Mouse (Mus musculus) adrenal gland, postnatal 14 days (tissue): Measurements from ENCODE around the gene Ap1g2. TPM values are rescaled to one million over a fixed set of nuclear protein-coding genes. Genes with fewer than 3 reads are reported as not detected.

Experiments used
- DNase-seq: peaks from one replicate; pipeline ENCODE4 v3.0.0; 2021; ENCODE audit warnings: mixed read lengths
- long read RNA-seq, 2 experiments: library from polyadenylated mRNA; stranded (forward); transcript quantifications; one replicate each; pipeline ENCODE4 v2.0.0; 2021
- total RNA-seq: library from RNA; stranded (reverse); gene quantifications from 2 replicates; pipeline ENCODE4 v1.2.3, GENCODE M21; 2021

Ap1g2 gene
- total RNA-seq = 26.6 and 36.1 TPM in 2 replicates
- long read RNA-seq, experiment 1, transcript Ap1g2-201 (22 exons, 2,673 nt) = major isoform, 19 of 29 reads
- long read RNA-seq, experiment 1, partial matches to known transcripts = 2 of 29 reads
- long read RNA-seq, experiment 1, other reads (novel, unspliced or antisense) = 7 of 29 reads
- long read RNA-seq, experiment 2, transcript Ap1g2-201 (22 exons, 2,673 nt) = major isoform, 13 of 20 reads
- long read RNA-seq, experiment 2, partial matches to known transcripts = 4 of 20 reads
- long read RNA-seq, experiment 2, other reads (novel, unspliced or antisense) = 3 of 20 reads

DNA sequence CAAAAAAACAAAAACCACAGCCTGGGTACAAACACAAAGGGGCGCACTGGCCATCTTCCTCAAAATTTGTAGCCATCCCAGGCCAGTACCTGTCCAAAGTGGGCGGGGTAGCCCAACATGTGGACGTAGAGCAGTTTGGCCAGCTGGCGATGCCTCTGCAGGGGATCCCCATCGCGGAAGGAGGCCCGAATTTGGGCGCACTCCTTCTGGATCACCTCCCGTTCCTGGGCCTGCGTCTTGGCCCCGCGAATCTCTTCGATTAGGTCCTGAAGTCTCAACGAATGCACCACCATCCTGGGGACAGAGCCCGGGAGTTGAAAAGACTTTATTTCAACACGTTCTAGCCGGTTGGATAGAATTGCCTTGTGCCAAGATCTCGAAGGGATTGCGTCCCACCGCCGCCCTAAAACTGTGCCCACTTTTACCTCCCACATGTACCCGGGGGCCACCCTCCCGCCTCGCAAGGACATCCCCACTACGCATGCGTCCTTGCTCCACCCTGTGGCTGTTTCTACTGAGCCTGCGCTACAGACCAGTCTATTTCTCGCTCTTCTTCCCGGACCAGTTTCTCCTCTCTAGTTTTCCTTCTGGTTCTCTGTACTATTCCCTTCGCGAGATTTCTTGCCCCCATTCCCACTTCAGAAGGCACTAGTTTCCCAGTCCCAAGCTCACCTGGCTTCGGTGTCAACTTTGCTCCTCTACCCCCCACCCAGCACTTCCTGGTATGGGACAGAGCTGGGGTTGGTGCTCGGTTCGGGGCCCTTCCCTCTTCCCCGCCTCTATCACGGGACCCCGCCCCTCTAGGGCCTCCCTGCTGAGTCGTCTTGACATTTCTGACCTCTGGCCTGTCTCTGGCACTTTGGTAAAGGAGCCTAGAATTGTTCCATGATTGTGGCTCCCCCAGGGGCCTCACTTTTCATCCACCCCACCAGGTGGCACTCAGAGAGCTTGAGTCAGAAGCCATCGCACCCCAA lies at the start of gene Ap1g2:
TSS of gene Ap1g2 (minus strand) at position 758 of the 974 bp plus-strand sequence.
- peak; percentile 91 for DNase-seq

DNA sequence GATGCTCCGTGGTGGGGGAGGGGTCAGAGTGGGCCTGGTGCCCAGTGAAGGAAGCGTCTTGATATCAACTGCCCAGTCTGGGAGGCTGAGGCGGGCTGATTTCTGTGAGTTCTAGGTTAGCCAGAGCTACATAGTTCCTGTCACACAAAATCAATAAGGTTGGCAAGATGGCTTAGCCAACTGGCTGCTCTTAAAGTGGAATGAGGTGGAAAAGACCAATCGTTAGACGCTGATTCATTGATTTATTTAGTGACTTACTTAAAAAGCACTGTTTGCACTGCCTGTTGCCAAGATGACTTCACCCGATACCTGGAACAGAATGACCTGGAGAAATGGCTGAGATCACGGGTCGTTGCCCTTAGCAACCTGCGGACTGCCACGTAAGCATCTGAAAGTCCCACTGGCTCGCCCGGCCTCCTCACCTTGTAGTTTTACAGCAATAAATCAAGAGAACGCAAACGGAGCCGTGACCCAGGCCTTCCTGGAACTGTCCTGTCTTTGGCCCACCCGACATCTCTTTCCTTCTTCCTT lies 46.6 kb upstream of the Ap1g2 start:
- DNase-seq = no peak

DNA sequence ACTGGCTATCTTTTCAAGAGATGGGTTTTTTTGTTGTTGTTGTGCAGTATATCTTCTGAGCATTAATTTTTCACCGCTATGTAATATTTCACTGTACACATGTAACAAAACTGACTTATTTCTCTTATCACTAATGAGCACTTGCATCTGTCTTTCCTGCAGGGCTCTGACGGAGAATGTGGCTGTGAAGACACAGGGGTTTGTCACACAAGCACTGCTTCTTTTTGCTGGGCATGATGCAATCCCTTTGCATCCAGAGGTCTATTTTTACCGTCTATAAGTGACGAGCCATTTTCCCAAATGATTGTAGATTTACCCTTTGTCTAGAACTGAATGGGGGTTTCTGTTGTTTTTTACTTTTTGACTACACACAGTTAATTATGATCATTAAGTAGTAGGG lies 45.8 kb upstream of the Ap1g2 start:
- DNase-seq = no peak

DNA sequence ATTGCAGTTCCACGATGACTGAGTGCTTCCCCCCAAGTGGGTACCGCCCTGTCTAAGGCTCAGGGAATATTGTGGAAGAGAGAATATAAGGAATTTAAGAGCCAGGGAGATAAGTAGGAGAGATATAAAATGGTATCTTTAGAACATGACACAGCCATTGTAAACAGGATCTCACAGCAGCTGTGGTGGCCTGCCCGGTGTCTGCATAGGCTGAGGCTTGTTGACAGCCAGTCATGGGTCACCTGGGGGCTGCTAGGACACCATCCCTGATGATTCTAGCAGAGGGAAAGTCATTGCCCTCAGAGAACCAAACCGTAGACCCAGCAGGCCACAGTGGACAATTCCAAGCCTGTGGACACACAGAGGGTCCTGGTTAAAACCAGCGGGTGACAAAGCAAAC lies 44.6 kb upstream of the Ap1g2 start:
- DNase-seq = no peak

DNA sequence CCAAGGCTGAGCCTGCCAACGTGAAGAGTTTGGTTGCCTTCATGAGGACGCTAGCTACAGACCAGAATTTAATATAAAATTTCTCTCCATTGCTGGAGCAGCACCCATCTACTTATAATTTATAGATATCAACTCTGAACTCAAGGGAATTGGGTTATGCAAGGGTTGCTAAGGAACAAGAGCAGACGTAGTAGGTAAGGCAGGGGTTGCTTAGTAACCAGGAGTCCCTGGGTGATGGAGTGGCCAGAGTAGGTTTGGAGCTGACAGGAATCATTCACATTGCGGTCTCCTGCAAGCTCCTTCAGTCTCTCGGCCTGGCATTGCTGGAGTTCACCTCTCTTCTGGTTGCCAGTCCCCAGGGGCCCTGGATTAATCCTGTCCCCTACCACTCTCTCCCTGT lies 42.6 kb upstream of the Ap1g2 start:
- no peak for DNase-seq

DNA sequence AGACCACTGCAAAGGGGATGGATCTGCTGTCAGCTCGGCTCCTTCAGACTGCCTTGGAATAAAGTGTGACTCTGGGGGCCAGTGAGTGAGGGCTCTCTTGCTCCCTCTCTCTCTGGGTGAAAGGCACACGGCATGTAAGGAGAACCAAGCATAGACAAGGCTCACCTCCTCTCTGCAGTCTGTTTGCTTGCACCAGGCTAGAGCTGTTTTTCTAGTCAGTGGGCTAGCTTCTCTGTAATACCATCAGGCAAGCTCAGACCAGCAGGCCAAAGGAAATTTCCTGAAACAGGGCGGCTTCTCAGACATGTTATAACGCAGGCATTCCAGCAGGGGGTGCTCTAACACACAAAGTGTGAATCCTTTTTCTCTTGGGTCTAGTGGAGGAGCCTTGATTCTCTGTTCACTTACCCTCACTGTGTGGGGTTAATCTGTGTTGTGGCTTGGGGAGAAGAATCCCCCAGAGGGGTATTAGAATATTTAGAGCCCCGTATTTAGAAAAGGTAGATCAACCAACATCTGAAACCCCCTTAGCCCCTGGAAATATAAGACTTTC lies 42.0 kb upstream of the Ap1g2 start:
- DNase-seq = peak; percentile 82

DNA sequence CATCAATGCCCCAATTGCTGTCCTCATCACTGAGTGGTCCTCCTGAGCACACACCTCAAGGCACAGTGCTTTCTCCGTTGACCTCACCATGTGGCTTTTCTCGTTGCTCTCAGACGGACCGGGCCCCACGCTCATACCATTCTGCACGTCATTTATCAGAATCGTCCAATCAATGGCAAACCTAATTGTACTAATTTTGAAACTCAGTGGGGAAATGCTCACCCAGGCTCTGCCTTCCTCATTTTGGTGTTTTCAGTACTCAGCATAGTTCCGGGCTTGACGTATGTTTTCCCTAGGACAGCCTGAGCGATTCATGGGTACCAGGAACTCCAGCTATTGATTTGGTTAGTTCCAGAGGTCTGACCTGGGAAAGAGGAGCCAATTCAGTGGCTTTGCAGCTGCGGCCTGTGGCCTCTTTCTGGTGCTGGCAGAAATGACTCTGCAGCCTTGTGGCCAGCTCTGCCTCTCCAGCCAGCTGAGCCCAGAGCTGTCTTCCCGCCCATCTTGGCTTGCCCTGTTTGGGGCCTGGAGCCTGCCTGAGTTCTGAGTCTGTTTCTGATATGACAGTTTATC lies 40.5 kb upstream of the Ap1g2 start:
- DNase-seq = peak; percentile 25

DNA sequence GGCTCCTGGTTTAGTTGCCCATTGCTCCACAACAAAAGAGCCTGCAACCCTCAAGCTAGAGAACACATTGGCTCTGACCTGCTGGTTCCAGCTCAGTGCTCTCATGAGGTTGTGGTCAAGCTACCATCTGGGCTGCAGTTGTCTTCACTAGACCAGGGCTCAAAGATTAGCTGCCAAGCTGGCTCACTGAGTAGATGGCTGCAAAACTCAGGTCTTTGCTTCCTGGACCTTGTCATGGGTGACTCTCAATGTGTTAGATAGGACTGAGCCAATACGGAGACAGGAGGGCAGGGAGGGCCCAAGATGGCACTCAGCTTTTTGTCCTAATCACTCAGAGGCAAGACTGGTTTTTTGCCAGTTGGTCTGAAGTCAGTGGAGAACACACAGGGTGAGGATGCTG lies 39.9 kb upstream of the Ap1g2 start:
- DNase-seq = no peak

DNA sequence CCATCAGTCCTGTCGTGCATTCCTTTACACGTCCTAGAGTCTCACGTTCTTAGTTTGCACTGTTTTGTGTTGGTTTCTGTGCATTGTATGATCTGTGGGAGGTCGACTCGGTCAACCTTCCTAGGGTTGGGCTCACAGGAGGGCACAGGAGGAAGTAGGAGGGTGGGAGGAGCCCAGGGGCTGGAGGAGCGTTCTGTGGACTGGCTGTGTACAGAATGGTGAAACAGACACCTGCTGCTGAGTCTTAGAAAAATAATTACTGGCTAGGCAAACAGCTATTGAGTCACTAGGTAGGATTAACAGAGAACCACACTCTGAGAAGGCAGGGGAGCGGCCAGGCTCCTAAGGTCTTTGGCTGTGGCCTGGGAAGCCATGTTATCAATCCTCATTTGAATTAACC lies 32.9 kb upstream of the Ap1g2 start:
- no peak for DNase-seq

DNA sequence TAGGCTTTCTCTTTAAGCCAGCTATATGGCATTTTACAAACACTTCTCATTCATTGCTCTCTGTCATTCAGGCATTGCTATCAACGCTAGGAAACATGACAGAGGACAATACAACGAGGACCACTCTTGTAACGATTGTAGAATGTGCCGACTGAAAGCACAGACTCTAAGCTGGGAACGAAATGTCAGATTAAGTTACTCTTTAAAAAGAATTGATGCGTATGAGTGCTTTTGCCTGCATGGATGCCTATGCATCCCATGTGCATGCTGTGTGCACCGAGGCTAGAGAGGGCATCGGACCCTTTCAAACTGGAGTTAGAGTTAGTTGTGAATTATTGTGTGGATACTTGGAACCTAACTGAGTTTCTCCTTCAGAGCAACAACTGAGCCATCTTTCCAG lies 29.3 kb upstream of the Ap1g2 start:
- DNase-seq = no peak

DNA sequence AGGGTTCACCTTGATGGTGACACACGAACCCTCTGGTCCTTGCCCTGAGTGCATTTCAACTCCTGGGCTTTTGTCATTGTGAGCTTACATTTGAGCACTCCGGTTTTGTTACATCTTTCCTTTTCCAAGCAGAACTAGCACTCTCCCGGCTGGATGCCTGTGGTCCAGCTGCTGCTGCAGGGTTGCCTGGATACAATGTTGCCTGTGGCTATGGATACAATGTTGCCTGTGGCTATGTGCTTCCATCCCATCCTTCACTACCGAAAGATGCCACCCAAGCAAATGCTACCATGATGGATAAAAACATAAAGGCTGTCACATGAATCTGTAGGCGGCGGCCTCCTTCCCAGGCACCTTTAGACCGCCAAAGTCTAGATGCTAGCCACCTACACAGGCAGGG lies 20.1 kb upstream of the Ap1g2 start:
- no peak for DNase-seq

DNA sequence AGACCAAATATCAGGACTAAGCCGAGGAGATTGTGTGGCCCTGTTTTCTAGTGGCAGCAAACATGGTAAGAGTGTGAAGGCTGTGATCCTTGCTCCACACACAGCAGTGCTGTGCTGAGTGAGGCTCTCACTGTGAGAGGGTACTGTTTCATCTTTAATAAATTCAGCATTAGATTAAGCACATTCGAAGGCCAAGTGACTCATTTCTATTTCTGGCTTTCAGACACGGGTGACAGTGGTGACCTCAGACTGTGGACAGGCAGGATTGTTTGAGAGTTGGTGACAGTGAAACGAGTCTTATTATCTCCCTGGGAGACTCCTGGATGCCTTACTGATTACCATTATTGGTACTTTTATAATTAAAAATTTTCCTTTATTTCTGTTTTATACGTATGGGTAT lies 19.3 kb upstream of the Ap1g2 start:
- DNase-seq = no peak

DNA sequence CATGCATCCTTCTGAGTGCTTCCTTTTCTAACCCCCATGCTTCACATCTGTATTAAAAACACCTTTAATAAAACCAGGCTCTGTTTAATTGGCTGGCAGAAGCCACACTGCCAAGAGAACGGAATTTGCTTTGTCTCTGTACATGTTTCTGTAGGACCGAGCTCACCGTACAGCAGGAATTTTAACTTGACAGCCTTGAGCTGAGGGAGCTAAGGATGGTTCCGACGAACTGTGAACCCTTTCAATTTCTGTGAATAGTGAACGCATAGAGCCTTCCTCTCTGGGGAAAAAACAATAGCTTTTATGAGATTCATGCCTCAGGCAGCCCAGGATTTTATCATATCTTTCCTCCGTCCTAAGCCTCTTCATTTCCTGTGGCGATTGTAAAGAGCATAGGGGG lies 16.0 kb upstream of the Ap1g2 start:
- no peak for DNase-seq

DNA sequence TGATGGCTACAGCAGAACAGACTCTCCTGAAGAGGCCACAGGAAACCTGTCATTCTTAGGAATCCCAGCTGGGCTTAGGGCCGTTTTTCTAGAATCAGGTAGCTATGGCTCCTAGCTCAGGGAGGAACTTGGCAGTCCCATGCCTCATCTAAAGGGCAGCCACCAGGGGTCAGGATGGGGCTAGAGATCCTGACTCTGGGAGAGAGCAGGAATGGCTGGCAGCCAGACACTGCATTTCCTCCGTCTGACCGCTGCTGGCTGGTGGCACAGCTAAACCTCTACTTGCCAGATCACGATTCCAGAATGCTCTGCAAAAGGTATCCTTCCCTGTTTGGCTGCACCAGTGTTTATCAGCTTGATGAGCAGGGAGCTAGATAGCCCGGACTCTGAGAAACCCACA lies 15.6 kb upstream of the Ap1g2 start:
- DNase-seq = peak; percentile 92

DNA sequence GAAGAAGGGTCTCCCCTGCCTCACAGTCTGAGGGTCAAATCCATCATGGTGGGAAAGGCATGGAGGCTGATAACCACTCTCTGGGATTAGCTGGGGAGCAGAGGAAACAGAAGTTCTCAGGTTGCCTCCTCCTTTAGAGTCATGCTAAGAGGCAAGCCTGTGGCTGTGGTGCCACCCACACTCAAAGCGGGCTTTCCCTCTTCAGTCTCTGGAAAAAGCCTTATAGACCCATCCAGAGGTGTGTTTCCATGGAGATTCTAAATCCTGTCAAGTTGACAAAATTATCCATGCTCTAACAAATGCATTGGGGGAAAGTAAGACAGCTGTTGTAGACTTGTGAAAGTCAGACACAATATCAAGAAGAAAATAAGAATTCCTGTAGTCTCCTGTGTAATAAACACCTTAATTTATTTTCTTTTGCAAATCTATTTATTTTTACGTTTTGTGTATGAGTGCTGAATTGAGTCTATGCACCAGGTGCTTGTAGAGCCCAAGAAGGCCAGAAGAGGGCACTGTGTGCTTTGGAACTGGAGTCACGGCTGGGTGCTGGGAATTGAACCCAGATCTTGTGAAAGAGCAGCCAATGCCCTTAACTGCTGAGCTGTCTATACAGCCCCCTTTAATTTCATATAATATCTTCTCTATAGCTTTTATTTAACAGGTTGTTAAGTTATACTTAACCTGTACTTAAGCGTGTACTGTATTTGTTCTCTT lies 13.2 kb upstream of the Ap1g2 start:
- no peak for DNase-seq

DNA sequence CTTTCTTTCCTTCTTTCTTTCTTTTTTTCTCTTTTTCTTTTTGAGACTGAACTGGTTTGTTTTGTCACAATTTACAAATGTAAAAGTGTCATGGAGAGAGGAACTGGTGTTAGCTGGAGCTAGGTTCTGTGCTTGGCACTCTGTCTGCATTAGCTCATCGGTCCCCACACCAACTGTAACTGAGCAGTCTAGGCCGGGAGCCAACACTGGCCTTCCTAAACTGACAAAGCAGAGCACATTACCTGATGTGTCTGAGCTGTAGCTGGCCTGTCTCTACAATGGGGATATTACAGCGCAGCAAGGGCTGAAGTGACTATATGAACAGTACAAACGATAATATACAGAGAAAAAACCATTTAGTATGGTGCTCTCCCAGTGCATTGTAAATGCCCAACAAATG lies 12.5 kb upstream of the Ap1g2 start:
- DNase-seq = peak; percentile 61

DNA sequence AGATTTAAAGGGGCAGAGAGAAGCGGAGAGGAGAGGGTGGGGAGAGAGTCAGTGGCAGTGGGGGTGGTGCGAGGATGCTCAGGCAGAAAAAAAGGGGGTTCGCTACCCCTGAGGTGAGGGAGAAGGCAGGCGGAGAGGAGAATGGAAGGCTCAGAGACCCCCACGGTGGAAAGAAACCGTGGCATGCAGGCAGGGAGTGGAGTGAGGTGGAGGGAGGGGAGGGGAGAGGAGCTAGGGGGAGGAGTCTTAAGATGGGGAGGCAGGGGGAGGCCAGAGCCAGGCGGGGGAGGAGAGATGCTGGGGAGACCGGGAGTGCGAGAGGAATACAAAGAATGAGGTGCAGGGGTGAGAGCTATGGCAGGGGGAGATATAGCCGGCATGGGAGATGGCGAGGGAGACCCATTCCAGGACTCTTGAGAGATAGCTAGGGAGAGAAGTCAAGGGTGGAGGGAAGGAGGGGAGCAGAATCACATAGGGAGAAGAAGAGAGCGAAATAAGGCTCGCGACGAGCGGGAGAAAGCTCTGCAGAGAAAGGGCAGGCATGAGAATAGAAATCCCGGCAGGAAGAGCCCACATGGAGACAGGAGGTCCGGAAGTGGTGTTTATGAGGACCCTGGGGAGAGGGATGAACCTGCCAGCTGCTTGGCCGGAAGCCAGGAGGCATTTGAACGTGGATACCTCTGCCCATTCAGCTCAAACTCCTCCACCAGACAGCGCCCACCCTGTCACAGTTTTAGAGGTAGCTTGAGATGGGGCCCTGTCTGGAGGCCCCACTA lies 10.2 kb upstream of the Ap1g2 start, which contains the start of gene Jph4:
TSS of gene Jph4 (minus strand) at position 511 of the 776 bp plus-strand sequence.
- peak; percentile 33 for DNase-seq

DNA sequence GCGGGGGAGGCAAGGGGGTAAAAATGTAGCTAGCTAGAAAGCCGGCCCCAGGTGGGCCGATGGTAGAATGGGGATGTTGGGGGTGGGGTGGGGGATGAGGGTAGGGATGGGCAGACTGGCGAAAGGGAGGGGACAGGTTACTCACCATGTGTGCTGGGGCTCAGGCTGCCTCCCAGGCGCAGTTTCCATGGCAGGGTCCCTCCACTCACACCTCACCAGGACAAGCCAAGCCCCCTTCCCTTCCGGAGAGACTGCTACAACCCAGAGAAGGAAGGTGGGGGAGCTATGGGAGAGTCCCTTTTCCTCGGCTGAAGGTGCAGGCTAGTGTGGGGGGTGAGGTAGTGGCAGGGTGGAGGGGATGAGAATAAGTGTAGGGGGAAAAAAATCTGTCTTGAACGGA lies 9.5 kb upstream of the Ap1g2 start:
- no peak for DNase-seq

DNA sequence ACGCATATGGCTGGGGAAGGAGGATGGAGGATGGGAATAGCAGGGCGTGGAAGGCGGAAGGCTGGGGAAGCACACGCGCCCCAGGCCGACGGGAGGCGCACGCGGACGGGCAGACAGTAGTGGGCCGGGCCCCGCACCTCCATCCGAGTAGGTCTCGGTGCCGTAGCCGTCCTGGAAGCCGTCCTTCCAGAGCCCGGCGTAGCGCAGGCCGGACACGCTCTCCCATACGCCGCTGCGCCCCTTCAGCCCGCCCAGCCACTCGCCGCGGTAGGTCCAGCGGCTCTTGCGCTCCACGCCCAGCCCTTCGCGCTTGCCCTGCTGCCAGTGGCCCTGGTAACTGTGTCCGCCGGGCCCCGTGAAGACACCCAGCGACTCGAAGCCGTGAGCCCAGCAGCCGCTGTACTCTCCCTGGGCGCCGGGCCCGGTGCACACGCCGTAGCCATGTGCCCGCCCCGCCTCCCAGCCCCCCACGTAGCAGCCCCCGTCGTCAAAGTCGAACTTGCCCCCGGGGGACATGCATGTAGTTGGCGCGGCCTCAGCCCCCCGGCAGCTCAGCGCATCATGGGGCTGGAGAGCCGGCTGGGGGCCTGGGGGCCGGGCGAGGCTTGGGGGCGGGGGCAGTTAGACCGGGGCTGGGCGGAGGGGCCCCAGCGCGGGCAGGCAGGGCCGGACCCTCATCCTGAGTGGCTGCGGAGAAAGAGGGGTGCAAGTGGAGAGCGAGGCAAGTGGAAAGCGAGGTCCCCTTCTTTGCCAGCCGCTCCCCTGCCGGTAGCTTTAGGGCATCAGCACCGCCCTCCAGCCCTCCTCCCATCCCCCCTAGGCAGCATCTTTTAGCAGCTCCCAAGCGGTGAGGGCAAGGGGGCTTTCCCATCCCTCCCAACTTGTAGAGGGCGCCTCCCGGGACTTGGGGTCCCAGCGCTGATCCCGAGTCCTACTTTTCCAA lies 8.6 kb upstream of the Ap1g2 start:
- DNase-seq = peak; percentile 84
